Mouse (Mus musculus) liver, embryonic 14.5 days (tissue): ENCODE data around the gene Ncbp3. TPM values are rescaled to one million over a fixed set of nuclear protein-coding genes. Genes with fewer than 3 reads are reported as not detected.

Experiments used
- ATAC-seq: fragments of 200-750 bp; cut with Nextera tagmentation; 2 replicates; pipeline ENCODE4 v1.8.0; 2017; ENCODE audit warnings: moderate number of reproducible peaks, mild to moderate bottlenecking, moderate library complexity; ENCODE audit not compliant: insufficient read depth
- DNase-seq, 3 experiments: peaks; one replicate each; pipeline ENCODE4 v3.0.0-alpha.2; 2012 to 2013; ENCODE audit warnings: low read depth in 3 of 3, low spot score in 3 of 3
- H3K27ac ChIP-seq: fragments of 300-500 bp; sonication (generic); 2 replicates; pipeline ENCODE4 v1.5.1; 2014; ENCODE audit warnings: moderate library complexity, mild to moderate bottlenecking, control low read depth, inconsistent platforms
- H3K27me3 ChIP-seq: fragments of 300-500 bp; sonication (generic); 2 replicates; pipeline ENCODE4 v1.6.1; 2014; ENCODE audit warnings: mild to moderate bottlenecking, low read length, moderate library complexity; ENCODE audit not compliant: control insufficient read depth, insufficient read depth
- H3K36me3 ChIP-seq: fragments of 300-500 bp; sonication (generic); replicated peaks from 2 replicates; pipeline ENCODE4 v1.6.1; 2014; ENCODE audit warnings: low read depth; ENCODE audit not compliant: control insufficient read depth, insufficient read depth
- H3K4me1 ChIP-seq, 2 experiments: fragments of 200-500 bp in 1 of 2; fragments of 300-500 bp in 1 of 2; sonication (generic) in 1 of 2; replicated peaks; 2 replicates each; pipeline ENCODE4 v1.6.1; 2012 to 2014; ENCODE audit warnings: antibody characterized with exemption in 1 of 2, inconsistent platforms in 1 of 2, low read length in 1 of 2; ENCODE audit not compliant: control insufficient read depth in 2 of 2, insufficient read depth in 2 of 2
- H3K4me2 ChIP-seq: fragments of 300-500 bp; sonication (generic); 2 replicates; pipeline ENCODE4 v1.6.1; 2014; ENCODE audit warnings: low read depth, mild to moderate bottlenecking, control low read depth, moderate library complexity
- H3K4me3 ChIP-seq, 2 experiments: fragments of 200-500 bp in 1 of 2; fragments of 300-500 bp in 1 of 2; sonication (generic) in 1 of 2; 2 replicates each; pipeline ENCODE4 v1.5.1; 2012 to 2014; ENCODE audit warnings: low read depth in 2 of 2, low read length in 2 of 2, mild to moderate bottlenecking in 2 of 2, control low read depth in 1 of 2, inconsistent platforms in 1 of 2, moderate library complexity in 1 of 2; ENCODE audit not compliant: insufficient read depth in 1 of 2
- H3K9ac ChIP-seq: fragments of 300-500 bp; sonication (generic); replicated peaks from 2 replicates; pipeline ENCODE4 v1.6.1; 2014; ENCODE audit warnings: mild to moderate bottlenecking, control low read depth, moderate library complexity
- H3K9me3 ChIP-seq: fragments of 300-500 bp; sonication (generic); 2 replicates; pipeline ENCODE4 v1.6.1; 2016; ENCODE audit warnings: low read length, mixed read lengths; ENCODE audit not compliant: control insufficient read depth
- CTCF ChIP-seq: IDR thresholded peaks from 2 replicates; pipeline ENCODE4 v1.5.1; 2016; ENCODE audit warnings: antibody characterized with exemption, low read depth, control low read depth
- EP300 ChIP-seq: IDR thresholded peaks from 2 replicates; pipeline ENCODE4 v1.6.1; 2016; ENCODE audit warnings: antibody characterized with exemption, low read depth
- WGBS: fragments of 180-500 bp; shearing (Covaris S2); extraction: QIAGEN DNeasy Blood & Tissue Kit; methylation state at CpG from one replicate; pipeline ENCODE4 v1.1.7; 2014; ENCODE audit not compliant: insufficient replicate concordance; 5-methylcytosine and 5-hydroxymethylcytosine counted together
- polyA plus RNA-seq, 2 experiments: library from polyadenylated mRNA; depleted of rRNA in 1 of 2; stranded (reverse) in 1 of 2; unstranded in 1 of 2; fragments of >200 nt; fragmentation: Nextera tagmentation in 1 of 2; extraction: Ambion mirVana in 1 of 2; gene quantifications; 2 replicates each; pipeline versions ENCODE4 v1.2.1 to v1.2.3; 2012 to 2014

Ncbp3 gene
- polyA plus RNA-seq, 2 experiments: 2.4 to 3.1 TPM

GRCm38 (mm10) chr11:73108195-73108897, 60.8 kb downstream of the Ncbp3 start:
- no peak overlapping the region for H3K4me3 ChIP-seq
- no peaks in the 10 kb centered on the region for H3K36me3 ChIP-seq
- H3K9ac ChIP-seq: no peak overlapping the region
- H3K27ac ChIP-seq: no peak overlapping the region
- H3K4me1 ChIP-seq: peaks cover 0 to 13% of the 10 kb centered on the region in 2 experiments; a peak in 2 of 4 replicates
- ATAC-seq (no peak; the same call in 1 of the 2 replicates), DNase-seq (no peak)
- no peak overlapping the region for H3K4me2 ChIP-seq
- no peak for TF ChIP-seq CTCF
- TF ChIP-seq EP300: no peak
- 45% methylated on average over 5 of the region's 5 CpGs for WGBS
- no peaks in the 10 kb centered on the region for H3K27me3 ChIP-seq
- no peaks in the 10 kb centered on the region for H3K9me3 ChIP-seq

DNA sequence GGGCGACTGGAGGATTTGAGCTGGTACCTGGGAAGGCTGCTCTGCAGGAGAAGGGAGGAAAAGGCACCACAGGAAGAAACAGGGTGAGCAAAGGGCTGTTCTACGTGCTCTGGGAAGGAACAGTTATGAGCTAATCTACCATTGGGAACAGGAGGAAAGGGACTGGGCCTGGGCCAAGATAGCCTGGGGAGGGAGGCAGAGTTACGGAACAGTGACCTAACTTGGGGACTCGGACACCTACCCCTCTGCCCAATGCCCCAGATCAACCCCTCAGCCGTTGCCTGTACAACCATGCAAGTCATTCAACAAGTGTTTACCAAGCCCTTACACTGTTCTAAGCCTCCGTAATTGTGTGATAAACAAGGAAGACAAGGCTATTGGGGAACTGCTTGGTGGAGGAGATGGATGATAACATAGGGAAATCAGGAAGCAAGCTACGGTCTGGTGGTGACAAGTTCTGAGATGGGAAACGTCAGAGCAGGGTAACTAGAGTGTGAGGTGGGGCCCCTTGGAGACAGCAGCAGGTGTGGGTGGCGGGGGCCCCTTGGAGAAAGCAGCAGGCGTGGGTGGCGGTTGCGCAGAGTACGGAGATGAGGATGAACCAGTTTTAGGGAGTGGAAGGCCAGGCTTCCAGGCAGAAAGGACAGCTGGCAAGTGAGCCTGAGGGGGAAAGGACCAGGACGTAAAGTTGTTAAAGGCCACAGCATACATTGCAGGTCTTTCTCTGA, 61.5 kb downstream of the Ncbp3 start:
- TF ChIP-seq CTCF (no peak), EP300 (no peak)
- H3K4me1 ChIP-seq: peaks cover 0 to 13% of the 10 kb centered on the region in 2 experiments; a peak in 2 of 4 replicates
- WGBS: 45% methylated on average over 14 of the region's 14 CpGs
- H3K4me2 ChIP-seq: no peak overlapping the region
- no peaks in the 10 kb centered on the region for H3K36me3 ChIP-seq
- no peaks in the 10 kb centered on the region for H3K27me3 ChIP-seq
- H3K27ac ChIP-seq: no peak overlapping the region
- no peak for ATAC-seq
- no peak for DNase-seq
- H3K9me3 ChIP-seq: no peaks in the 10 kb centered on the region
- H3K4me3 ChIP-seq: no peak overlapping the region
- no peak overlapping the region for H3K9ac ChIP-seq

DNA sequence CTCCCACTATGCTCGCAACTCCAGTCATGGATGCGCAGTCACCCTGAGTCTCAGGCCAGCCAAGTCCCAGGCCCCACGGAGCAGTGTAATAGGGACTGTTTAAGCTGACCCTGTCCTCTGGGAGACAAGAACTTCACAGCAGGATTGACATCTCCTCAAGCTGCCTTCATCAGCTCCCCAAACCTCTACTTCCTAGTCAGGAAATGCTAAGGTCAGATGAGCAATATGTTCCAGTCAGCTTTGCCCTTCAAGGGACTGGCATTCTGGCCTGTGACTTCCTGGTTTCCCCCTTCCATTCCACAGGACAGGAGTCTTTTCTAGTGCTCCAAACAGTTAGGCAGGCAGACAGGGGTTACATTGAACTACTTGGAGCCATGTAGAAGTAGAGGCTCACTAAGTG, 62.4 kb downstream of the Ncbp3 start:
- no peak for ATAC-seq
- no peaks in the 10 kb centered on the region for H3K9me3 ChIP-seq
- DNase-seq: no peak
- no peaks in the 10 kb centered on the region for H3K27me3 ChIP-seq
- no peak overlapping the region for H3K4me2 ChIP-seq
- no peaks in the 10 kb centered on the region for H3K36me3 ChIP-seq
- H3K4me3 ChIP-seq: no peak overlapping the region
- H3K27ac ChIP-seq: no peak overlapping the region
- no peak overlapping the region for H3K9ac ChIP-seq
- WGBS: 55% methylated on average over 3 of the region's 3 CpGs
- peaks cover 0 to 13% of the 10 kb centered on the region in 2 experiments; a peak in 2 of 4 replicates for H3K4me1 ChIP-seq
- no peak for TF ChIP-seq CTCF
- TF ChIP-seq EP300: no peak

DNA sequence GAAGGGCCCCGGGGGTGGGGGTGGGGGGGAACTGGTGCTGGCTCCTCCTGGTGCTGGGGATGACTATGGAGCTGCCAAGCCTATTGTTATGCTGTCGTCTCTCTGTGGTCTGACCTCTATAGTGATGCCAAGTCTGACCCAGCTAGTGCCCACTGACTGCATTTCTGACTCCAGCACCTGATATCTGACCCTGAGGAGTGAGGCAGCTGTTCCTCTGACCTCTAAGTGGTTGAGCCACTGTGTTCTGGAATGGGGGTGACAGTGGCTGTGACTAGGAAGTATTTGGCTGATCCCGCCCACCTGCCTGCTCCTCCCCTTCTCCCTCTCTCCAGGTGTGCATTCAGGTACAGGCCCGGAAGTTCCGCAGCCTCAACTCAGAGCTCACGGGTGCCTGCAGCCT, 63.8 kb downstream of the Ncbp3 start:
- H3K9ac ChIP-seq: no peak overlapping the region
- no peak overlapping the region for H3K4me2 ChIP-seq
- no peaks in the 10 kb centered on the region for H3K36me3 ChIP-seq
- no peak for TF ChIP-seq CTCF
- no peak for TF ChIP-seq EP300
- H3K9me3 ChIP-seq: no peaks in the 10 kb centered on the region
- H3K4me1 ChIP-seq: peaks cover 0 to 13% of the 10 kb centered on the region in 2 experiments; a peak in 2 of 4 replicates
- DNase-seq (no peak), ATAC-seq (no peak)
- WGBS: 61% methylated on average over 6 of the region's 6 CpGs
- H3K27ac ChIP-seq: no peak overlapping the region
- H3K27me3 ChIP-seq: no peaks in the 10 kb centered on the region
- no peak overlapping the region for H3K4me3 ChIP-seq

- no peak for DNase-seq
- Histone ChIP-seq H3K9me3 (no peaks in the 10 kb centered on the region), H3K36me3 (peaks cover 1% of the 10 kb centered on the region), H3K27ac (no peak overlapping the region), H3K9ac (no peak overlapping the region), H3K4me2 (no peak overlapping the region), H3K27me3 (no peaks in the 10 kb centered on the region), H3K4me3 (no peak overlapping the region), H3K4me1 (no peaks in the 10 kb centered on the region)
- peak; percentile 8; the same call in 1 of the 2 replicates for ATAC-seq
- no peak for TF ChIP-seq EP300
- no peak for TF ChIP-seq CTCF
- WGBS: 83% methylated on average over 6 of the region's 6 CpGs
Observed at GRCm38 (mm10) chr11:73126495-73126894, 78.9 kb downstream of the Ncbp3 start.
